In the genomic region with DNA sequence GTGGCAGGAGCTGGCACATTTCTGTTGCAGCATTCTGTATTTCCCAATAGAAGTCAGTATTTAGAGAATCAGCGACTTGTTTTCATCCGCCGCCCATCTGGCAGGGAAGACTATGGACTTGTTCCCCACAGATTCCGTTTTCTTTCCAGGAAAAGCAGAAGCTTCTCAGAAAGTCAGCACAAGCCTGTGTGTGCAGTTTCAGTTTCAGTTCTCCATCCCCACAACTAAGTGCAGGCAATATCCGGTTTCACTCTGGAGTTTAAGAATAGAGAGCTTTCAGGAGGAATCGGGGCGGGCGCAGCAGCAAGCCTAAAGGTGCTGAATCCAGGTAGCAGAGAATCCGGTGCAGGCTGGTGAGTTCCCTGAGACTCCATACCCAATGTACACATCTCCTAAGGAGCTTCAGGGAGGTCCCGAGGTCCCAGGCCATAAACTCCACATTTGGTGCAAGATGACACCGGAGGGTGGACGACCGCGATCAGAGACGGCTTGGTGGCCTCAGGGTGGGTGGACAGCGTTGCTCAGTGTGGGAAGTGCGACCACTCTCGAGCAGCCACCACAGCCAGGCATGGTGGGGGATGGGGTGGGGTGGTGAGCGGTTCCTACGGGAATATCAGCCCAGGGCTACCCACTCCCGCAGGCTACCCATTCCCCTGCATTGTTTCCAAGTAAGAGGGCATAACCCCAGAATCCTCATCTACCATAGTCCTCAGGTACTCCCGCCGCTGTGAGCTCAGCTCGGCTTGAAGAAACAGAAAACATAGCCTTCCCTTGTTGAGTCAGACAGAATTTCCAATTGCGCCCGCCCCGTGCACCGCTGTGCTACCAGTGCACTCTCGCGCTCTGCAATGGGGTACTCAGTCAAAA, we compare ENCODE assay signal across 8 mouse cellular contexts. TPM values are rescaled to one million over a fixed set of nuclear protein-coding genes. Genes with fewer than 3 reads are reported as not detected.
DNase-seq lines count a peak whose midpoint lies in the region; ATAC-seq and TF ChIP-seq lines count a peak whose summit lies in the region.

Gene Gbp7 (plus strand): TSS at position 256 of the 867 bp plus-strand sequence.

- peak within 1 kb of the TSS; percentile 83 for H3K27ac ChIP-seq in gastrocnemius, adult 2 months
- H3K27ac ChIP-seq in left cerebral cortex, adult 2 months: peak within 1 kb of the TSS; percentile 75

- DNase-seq in Patski (ENCODE audit: low read depth, low spot score): peak; percentile 25
- peak; percentile 3 to 5 for DNase-seq in cerebellum, postnatal 36 days
- peak; percentile 65 for DNase-seq in gastrocnemius, adult 2 months
- peak; percentile 20 for DNase-seq in hindlimb bud, embryonic 11.5 days (ENCODE audit: extremely low spot score, low read depth, low spot score)
- DNase-seq in left cerebral cortex, adult 2 months (ENCODE audit: extremely low spot score in 1 of 2, low spot score in 2 of 2): peak; percentile 21 to 22
- DNase-seq in right cerebral cortex, postnatal 10 days (ENCODE audit: low spot score in 2 of 2): peak; percentile 70 to 72
- peak; percentile 21 for DNase-seq in yolk sac, embryonic 10.5 days (ENCODE audit: low spot score)

- CTCF ChIA-PET in Patski (lab: Charles Lee): interaction anchor here (0.7 to 2.7 kb wide), 16 partner anchors 8 to 178 kb away, joined by 3 to 16 read pairs (median 3); partner anchors contain the start of genes Gbp2 and Gbp3

- in situ Hi-C loops in Patski (cut with MboI; ENCODE audit: low pct_unique_long_range_greater_than_20kb): no loop called here

- intact Hi-C loops in gastrocnemius, adult 2 months (cut with DNase I): no loop called here
- intact Hi-C loops in left cerebral cortex, adult 2 months (cut with DNase I): loop anchor here (5.0 kb wide), 1 partner anchor 33 kb away; no protein-coding TSS in a partner anchor

- H3K4me3 ChIP-seq in gastrocnemius, adult 2 months: peak within 1 kb of the TSS; percentile 81
- peak within 1 kb of the TSS; percentile 62 for H3K4me3 ChIP-seq in left cerebral cortex, adult 2 months

- POLR2A ChIA-PET in Patski (lab: Charles Lee): interaction anchor here (1.6 kb wide), 1 partner anchor 8 kb away, joined by 5 read pairs; no protein-coding TSS in a partner anchor

- no peaks in the 10 kb centered on the region for H3K27me3 ChIP-seq in Patski

- TF ChIP-seq CTCF in Patski (IDR thresholded peaks at IDR 0.05): no peak
- TF ChIP-seq CTCF in gastrocnemius, adult 2 months (IDR thresholded peaks at IDR 0.05): no peak
- no peak for TF ChIP-seq CTCF in left cerebral cortex, adult 2 months (IDR thresholded peaks at IDR 0.05)

- peak; percentile 75 for ATAC-seq in Patski
- ATAC-seq in megakaryocyte, adult 5-6 weeks (ENCODE audit: poor library complexity, severe bottlenecking): peak; percentile 89

RNA-seq across cellular contexts. Expression of gene Gbp7, which starts in this region (rescaled TPM):
- 2.3 TPM for polyA plus RNA-seq in Patski (2021)
- total RNA-seq in gastrocnemius, adult 2 months (2021): 10 to 100 TPM in 1 of 2 experiments, 1 to 10 TPM in 1; 6.3 to 28.4 TPM
- total RNA-seq in left cerebral cortex, adult 2 months (2021): 1 to 10 TPM; 2.3 to 3.4 TPM
- total RNA-seq in megakaryocyte, adult 5-6 weeks (2015): 16.0 and 16.6 TPM in 2 replicates
- total RNA-seq in megakaryocyte, adult 5-6 weeks (2017): 17.8 and 18.4 TPM in 2 replicates

Comparison
In these comparisons a context has a peak if more than half of its experiments do, and no peak if none do; other contexts are left out.
1. Peak in every context shown above with its lines: DNase-seq, ATAC-seq, H3K4me3 ChIP-seq and H3K27ac ChIP-seq.
2. DNase-seq: peak in every context shown above with its lines; median percentile 71 in right cerebral cortex, postnatal 10 days; 65 in gastrocnemius, adult 2 months; 25 in Patski; 22 in left cerebral cortex, adult 2 months; 21 in yolk sac, embryonic 10.5 days; 20 in hindlimb bud, embryonic 11.5 days; 4 in cerebellum, postnatal 36 days.